Mouse (Mus musculus): Measurements from ENCODE around the gene Kctd3.

Kctd3 gene

GRCm38 (mm10) chr1:189010671-189011070, 3.0 kb upstream of the Kctd3 start:
- DNase-seq (ENCODE audit: low read depth, low spot score): no peak

- DNase-seq (ENCODE audit: low read depth, low spot score): no peak
Measured at GRCm38 (mm10) chr1:189007980-189008324, 311 bp upstream of the Kctd3 start.

- DNase-seq (ENCODE audit: low read depth, low spot score): no peak
Measured at GRCm38 (mm10) chr1:189006826-189007225, 815 bp downstream of the Kctd3 start.

GRCm38 (mm10) chr1:189006267-189006666, 1.4 kb downstream of the Kctd3 start:
- DNase-seq (ENCODE audit: low read depth, low spot score): no peak

- no peak for DNase-seq (ENCODE audit: low read depth, low spot score)
Measured at GRCm38 (mm10) chr1:189004774-189005173, 2.9 kb downstream of the Kctd3 start.

GRCm38 (mm10) chr1:189001815-189002214, 5.8 kb downstream of the Kctd3 start:
- no peak for DNase-seq (ENCODE audit: low read depth, low spot score)

GRCm38 (mm10) chr1:188999981-189000380, 7.7 kb downstream of the Kctd3 start:
- no peak for DNase-seq (ENCODE audit: low read depth, low spot score)

- no peak for DNase-seq (ENCODE audit: low read depth, low spot score)
Measured at GRCm38 (mm10) chr1:188997921-188998320, 9.7 kb downstream of the Kctd3 start.

GRCm38 (mm10) chr1:188993218-188993617, 14.4 kb downstream of the Kctd3 start:
- DNase-seq (ENCODE audit: low read depth, low spot score): no peak

GRCm38 (mm10) chr1:188980050-188980449, 27.6 kb downstream of the Kctd3 start:
- no peak for DNase-seq (ENCODE audit: low read depth, low spot score)

GRCm38 (mm10) chr1:188973926-188974325, 33.7 kb downstream of the Kctd3 start:
- no peak for DNase-seq (ENCODE audit: low read depth, low spot score)

- no peak for DNase-seq (ENCODE audit: low read depth, low spot score)
Measured at GRCm38 (mm10) chr1:188973078-188973477, 34.6 kb downstream of the Kctd3 start.

- DNase-seq (ENCODE audit: low read depth, low spot score): no peak
Measured at GRCm38 (mm10) chr1:188952501-188952900, 55.1 kb downstream of the Kctd3 start.

GRCm38 (mm10) chr1:188951091-188951490, 56.5 kb downstream of the Kctd3 start:
- no peak for DNase-seq (ENCODE audit: low read depth, low spot score)

GRCm38 (mm10) chr1:188948276-188948675, 59.4 kb downstream of the Kctd3 start:
- no peak for DNase-seq (ENCODE audit: low read depth, low spot score)

GRCm38 (mm10) chr1:188947794-188948193, 59.8 kb downstream of the Kctd3 start:
- no peak for DNase-seq (ENCODE audit: low read depth, low spot score)

GRCm38 (mm10) chr1:188946849-188947248, 60.8 kb downstream of the Kctd3 start:
- no peak for DNase-seq (ENCODE audit: low read depth, low spot score)

- no peak for DNase-seq (ENCODE audit: low read depth, low spot score)
Measured at GRCm38 (mm10) chr1:188945326-188945725, 62.3 kb downstream of the Kctd3 start.

- no peak for DNase-seq (ENCODE audit: low read depth, low spot score)
Measured at GRCm38 (mm10) chr1:188937246-188937780, 70.3 kb downstream of the Kctd3 start.

Data from skeletal muscle tissue, adult 2 months (tissue).